Mouse (Mus musculus) intestine, embryonic 14.5 days (tissue): ENCODE data around the gene Atp13a5. TPM values are rescaled to one million over a fixed set of nuclear protein-coding genes. Genes with fewer than 3 reads are reported as not detected.

Source experiments
- ATAC-seq: fragments of 200-750 bp; cut with Nextera tagmentation; replicated peaks from 2 replicates; pipeline ENCODE4 v1.8.0; 2017; ENCODE audit warnings: low read depth, moderate number of reproducible peaks, moderate TSS enrichment, moderate library complexity; ENCODE audit not compliant: low FRiP score, low TSS enrichment
- DNase-seq: peaks from one replicate; pipeline ENCODE4 v3.0.0-alpha.2; 2018; ENCODE audit warnings: low spot score
- H3K27ac ChIP-seq: fragments of 300-500 bp; sonication (generic); 2 replicates; pipeline ENCODE4 v1.5.1; 2014; ENCODE audit warnings: low read depth, mild to moderate bottlenecking, control low read depth
- H3K27me3 ChIP-seq: fragments of 300-500 bp; sonication (generic); replicated peaks from 2 replicates; pipeline ENCODE4 v1.6.1; 2014; ENCODE audit warnings: low read length, control low read depth; ENCODE audit not compliant: control insufficient read depth, insufficient read depth
- H3K36me3 ChIP-seq: fragments of 300-500 bp; sonication (generic); 2 replicates; pipeline ENCODE4 v1.6.1; 2014; ENCODE audit warnings: low read length, control low read depth; ENCODE audit not compliant: control insufficient read depth, insufficient read depth
- H3K4me1 ChIP-seq: fragments of 300-500 bp; sonication (generic); replicated peaks from 2 replicates; pipeline ENCODE4 v1.6.1; 2014; ENCODE audit warnings: low read length, control low read depth, mixed read lengths; ENCODE audit not compliant: control insufficient read depth, insufficient read depth
- H3K4me2 ChIP-seq: fragments of 300-500 bp; sonication (generic); 2 replicates; pipeline ENCODE4 v1.6.1; 2014; ENCODE audit warnings: low read length
- H3K4me3 ChIP-seq: fragments of 300-500 bp; sonication (generic); 2 replicates; pipeline ENCODE4 v1.5.1; 2014; ENCODE audit warnings: low read depth, low read length, control low read depth, mixed read lengths
- H3K9ac ChIP-seq: fragments of 300-500 bp; sonication (generic); 2 replicates; pipeline ENCODE4 v1.6.1; 2014; ENCODE audit warnings: mild to moderate bottlenecking, low read length
- H3K9me3 ChIP-seq: fragments of 300-500 bp; sonication (generic); 2 replicates; pipeline ENCODE4 v1.6.1; 2016; ENCODE audit warnings: low read length, control low read depth; ENCODE audit not compliant: control insufficient read depth
- WGBS: fragments of 180-500 bp; shearing (Covaris S2); extraction: QIAGEN DNeasy Blood & Tissue Kit; methylation state at CpG from one replicate; pipeline ENCODE4 v1.1.7; 2014; 5-methylcytosine and 5-hydroxymethylcytosine counted together
- polyA plus RNA-seq: library from polyadenylated mRNA; unstranded; fragments of >200 nt; fragmentation: Nextera tagmentation; extraction: Ambion mirVana; gene quantifications from 2 replicates; pipeline ENCODE4 v1.2.1, GENCODE M21; 2014

Atp13a5 gene
- 0.08 TPM in 1 of 2 replicates, not detected in the other for polyA plus RNA-seq

DNA sequence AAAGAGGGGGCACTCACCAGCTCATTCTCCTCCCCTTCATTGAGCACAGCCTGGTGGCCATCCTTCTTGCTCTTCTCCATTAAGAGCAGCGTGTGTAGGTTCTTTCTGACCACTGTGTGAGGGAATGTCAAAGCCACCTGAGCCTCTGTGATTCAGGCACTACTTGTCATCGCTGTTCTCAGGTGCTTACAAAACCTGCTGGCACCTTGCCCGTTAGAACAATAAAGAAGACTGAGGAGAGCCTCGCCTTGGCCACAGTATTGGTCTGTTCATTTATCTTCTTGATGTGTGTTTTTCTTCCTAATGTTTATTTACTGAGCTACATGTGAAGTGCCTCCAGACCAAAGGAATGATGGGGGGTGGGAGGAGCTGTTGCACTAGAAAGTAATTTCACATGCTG lies at the start of gene Atp13a5:
TSS of gene Atp13a5 (minus strand) at position 275 of the 400 bp plus-strand sequence.
- Histone ChIP-seq H3K4me3 (no peak within 1 kb of the TSS), H3K36me3 (no peaks in the 10 kb centered on the region), H3K9me3 (no peaks in the 10 kb centered on the region), H3K4me2 (no peak within 1 kb of the TSS), H3K9ac (no peak within 1 kb of the TSS), H3K27ac (no peak within 1 kb of the TSS), H3K27me3 (no peaks in the 10 kb centered on the region), H3K4me1 (no peaks in the 10 kb centered on the region)
- no peak for DNase-seq
- WGBS: 58% methylated on average over 4 of the region's 4 CpGs
- ATAC-seq: no peak

DNA sequence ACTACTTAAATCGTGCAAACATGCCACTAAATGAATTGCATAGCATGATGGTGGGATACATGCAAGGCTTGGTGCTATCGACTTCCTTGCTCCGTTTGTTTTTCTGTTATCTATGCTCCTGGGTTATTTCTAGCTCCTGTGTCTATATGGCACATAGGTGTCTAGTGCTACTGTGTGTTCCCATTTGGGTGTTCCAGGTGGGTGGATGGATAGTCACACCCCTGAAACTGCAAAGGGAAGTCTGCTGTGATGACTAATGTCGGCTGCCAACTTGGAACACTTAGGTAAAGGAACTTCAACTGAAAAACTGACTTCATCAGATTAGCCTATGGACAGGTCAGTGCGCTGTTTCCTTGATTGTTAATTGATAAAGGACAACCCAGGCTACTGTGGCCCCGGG lies 36.3 kb upstream of the Atp13a5 start:
- 87% methylated on average over 6 of the region's 6 CpGs for WGBS
- H3K9ac ChIP-seq: no peak overlapping the region
- H3K27ac ChIP-seq: no peak overlapping the region
- no peaks in the 10 kb centered on the region for H3K9me3 ChIP-seq
- H3K27me3 ChIP-seq: no peaks in the 10 kb centered on the region
- no peak for DNase-seq
- no peak overlapping the region for H3K4me2 ChIP-seq
- H3K36me3 ChIP-seq: no peaks in the 10 kb centered on the region
- H3K4me3 ChIP-seq: no peak overlapping the region
- H3K4me1 ChIP-seq: no peaks in the 10 kb centered on the region
- no peak for ATAC-seq

DNA sequence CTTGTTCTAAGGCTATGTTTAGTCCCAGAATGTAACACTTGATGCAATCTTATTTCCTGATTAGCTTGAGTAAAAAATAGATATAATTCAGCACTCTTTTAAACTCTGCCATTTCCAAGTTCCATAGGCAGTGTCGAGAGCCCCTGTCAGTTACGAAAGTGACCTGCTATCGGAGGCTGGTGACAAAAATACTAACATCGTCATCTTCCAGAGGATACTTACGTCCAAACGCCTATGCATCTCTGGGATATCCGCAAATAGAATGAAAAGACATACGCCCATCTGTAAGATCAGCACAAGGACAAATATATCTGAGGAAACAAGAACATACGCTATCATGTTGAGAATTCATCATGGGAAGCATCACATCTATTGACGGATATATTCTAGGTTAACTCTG lies 28.8 kb upstream of the Atp13a5 start:
- ATAC-seq (no peak), DNase-seq (no peak)
- Histone ChIP-seq H3K9me3 (no peaks in the 10 kb centered on the region), H3K36me3 (no peaks in the 10 kb centered on the region), H3K4me3 (no peak overlapping the region), H3K27ac (no peak overlapping the region), H3K4me2 (no peak overlapping the region), H3K4me1 (no peaks in the 10 kb centered on the region), H3K9ac (no peak overlapping the region), H3K27me3 (no peaks in the 10 kb centered on the region)
- WGBS: 93% methylated on average over 10 of the region's 10 CpGs

DNA sequence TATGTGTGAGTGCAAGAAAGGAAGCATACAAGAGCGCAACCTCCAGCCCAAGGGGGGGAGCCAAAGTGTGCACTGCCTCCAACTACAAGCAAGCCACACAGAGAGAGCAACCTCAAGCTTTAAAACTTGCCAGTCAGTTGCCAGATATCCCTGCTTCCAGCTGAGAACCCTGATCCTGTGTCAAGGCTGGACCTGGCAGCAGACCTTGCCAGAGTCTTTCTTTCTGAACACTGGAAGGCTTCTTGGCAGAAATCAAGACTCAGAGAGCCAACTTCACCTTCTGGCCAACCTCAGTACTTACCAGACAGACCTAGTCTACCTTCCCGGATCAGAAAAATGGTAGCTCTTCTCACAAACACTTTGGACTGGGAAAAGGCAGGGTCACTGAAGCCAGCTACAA lies 20.5 kb upstream of the Atp13a5 start:
- no peaks in the 10 kb centered on the region for H3K36me3 ChIP-seq
- no peaks in the 10 kb centered on the region for H3K9me3 ChIP-seq
- ATAC-seq (no peak), DNase-seq (no peak)
- no peak overlapping the region for H3K27ac ChIP-seq
- H3K4me2 ChIP-seq: no peak overlapping the region
- H3K4me1 ChIP-seq: no peaks in the 10 kb centered on the region
- H3K9ac ChIP-seq: no peak overlapping the region
- no peaks in the 10 kb centered on the region for H3K27me3 ChIP-seq
- H3K4me3 ChIP-seq: no peak overlapping the region
- 88% methylated on average over 2 of the region's 2 CpGs for WGBS

DNA sequence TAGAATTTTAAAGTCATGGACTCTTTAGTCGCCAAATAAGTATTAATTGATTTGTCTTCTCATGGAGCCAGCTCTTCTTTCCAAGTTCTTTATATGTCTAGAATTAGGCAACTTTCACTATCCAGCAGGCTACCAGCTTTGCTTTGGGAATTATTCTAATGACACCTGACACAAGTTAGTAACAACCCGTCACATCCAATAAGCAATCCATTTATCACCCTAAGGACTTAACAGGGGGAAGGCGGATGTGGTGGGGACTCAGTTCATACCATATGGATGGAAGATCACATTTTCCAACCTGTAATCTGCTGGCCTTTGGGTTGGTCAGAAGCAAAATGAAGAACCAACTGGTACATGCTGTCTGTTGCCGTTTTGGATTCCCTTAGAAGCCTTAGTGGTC lies 6.2 kb upstream of the Atp13a5 start:
- no peaks in the 10 kb centered on the region for H3K27me3 ChIP-seq
- ATAC-seq: no peak
- no peak overlapping the region for H3K27ac ChIP-seq
- H3K4me3 ChIP-seq: no peak overlapping the region
- no peak overlapping the region for H3K4me2 ChIP-seq
- WGBS: 74% methylated on average over 4 of the region's 4 CpGs
- no peak for DNase-seq
- no peaks in the 10 kb centered on the region for H3K36me3 ChIP-seq
- no peaks in the 10 kb centered on the region for H3K4me1 ChIP-seq
- H3K9me3 ChIP-seq: no peaks in the 10 kb centered on the region
- H3K9ac ChIP-seq: no peak overlapping the region

DNA sequence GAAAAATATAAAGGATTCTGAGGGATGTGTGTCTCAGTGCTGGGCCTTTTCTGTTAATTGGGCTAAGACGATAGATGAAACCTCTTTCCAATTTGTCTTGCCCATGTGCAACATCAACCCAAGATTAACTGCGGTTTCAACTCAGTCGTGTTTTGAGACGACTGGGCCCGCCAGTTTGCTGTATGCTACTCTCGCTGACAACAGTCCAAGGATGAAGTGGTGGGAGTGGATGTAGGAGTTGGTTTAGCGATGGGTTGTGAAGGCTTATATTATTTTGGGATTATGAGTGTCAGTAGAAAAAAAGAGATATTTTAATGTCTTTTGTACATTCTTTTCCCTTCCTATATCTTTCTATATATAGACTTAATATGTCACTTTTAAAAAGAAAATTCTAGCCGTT lies 3.9 kb downstream of the Atp13a5 start:
- no peaks in the 10 kb centered on the region for H3K4me1 ChIP-seq
- H3K4me2 ChIP-seq: no peak overlapping the region
- no peaks in the 10 kb centered on the region for H3K9me3 ChIP-seq
- H3K36me3 ChIP-seq: no peaks in the 10 kb centered on the region
- WGBS: 86% methylated on average over 8 of the region's 8 CpGs
- ATAC-seq (no peak), DNase-seq (no peak)
- no peak overlapping the region for H3K9ac ChIP-seq
- H3K27me3 ChIP-seq: no peaks in the 10 kb centered on the region
- H3K4me3 ChIP-seq: no peak overlapping the region
- no peak overlapping the region for H3K27ac ChIP-seq

DNA sequence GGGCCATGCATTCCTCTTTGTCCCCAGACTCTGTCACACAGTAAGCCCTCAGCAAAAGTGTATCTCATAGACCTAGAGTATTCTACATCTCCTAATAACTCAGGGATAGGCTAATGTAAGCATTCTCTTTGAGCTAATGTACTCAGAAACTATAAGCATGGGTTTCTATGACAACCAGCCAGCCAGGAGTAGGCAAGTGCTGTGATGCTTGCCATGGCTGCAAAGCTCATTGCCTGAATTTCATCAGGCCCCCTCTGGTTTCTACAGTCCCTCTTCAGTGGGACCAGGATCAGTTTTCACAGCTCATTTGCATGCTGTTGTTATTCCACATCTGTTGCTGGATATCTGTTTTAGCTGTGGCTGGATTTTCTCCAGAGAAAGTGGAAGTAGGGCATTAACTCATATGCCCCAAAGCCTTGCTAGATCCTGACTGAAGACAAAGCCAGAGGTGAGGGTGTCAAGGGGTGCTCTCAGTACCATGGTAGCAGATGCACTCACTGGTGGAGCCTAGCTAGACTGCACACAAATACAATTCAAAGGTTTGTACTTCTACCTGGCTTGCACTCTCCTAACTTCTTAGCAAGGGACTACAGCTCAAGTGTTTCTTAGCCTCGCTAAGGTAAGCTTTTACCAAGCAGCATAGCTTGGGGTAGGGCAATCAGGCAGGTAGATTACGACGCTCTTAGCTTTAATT lies 47.0 kb downstream of the Atp13a5 start:
- Histone ChIP-seq H3K4me2 (no peak overlapping the region), H3K36me3 (no peaks in the 10 kb centered on the region), H3K9ac (no peak overlapping the region), H3K4me1 (no peaks in the 10 kb centered on the region), H3K27ac (no peak overlapping the region), H3K4me3 (no peak overlapping the region), H3K9me3 (no peaks in the 10 kb centered on the region), H3K27me3 (no peaks in the 10 kb centered on the region)
- no peak for ATAC-seq
- 74% methylated on average over 3 of the region's 3 CpGs for WGBS
- DNase-seq: no peak

DNA sequence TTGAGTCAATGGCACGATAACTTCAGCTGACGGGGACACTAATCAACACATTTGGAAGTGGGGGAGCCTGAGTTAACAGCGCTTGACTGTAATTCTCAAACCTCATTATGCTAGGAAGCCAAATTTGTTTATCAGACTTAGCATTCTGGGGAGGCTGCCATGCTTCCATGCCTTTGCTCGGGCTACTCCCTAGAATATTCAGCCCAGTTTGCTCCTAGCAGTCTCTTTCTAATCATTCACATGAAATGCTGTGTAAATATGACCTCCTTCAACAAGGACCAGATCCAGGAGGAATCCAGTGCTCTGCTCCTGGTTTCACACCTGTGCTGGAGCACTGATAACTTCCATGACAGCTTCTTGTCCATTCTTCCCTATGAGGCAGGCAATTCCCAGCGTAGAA lies 47.6 kb downstream of the Atp13a5 start:
- Histone ChIP-seq H3K4me2 (no peak overlapping the region), H3K27ac (no peak overlapping the region), H3K4me1 (no peaks in the 10 kb centered on the region), H3K27me3 (no peaks in the 10 kb centered on the region), H3K4me3 (no peak overlapping the region), H3K36me3 (no peaks in the 10 kb centered on the region), H3K9me3 (no peaks in the 10 kb centered on the region), H3K9ac (no peak overlapping the region)
- 79% methylated on average over 5 of the region's 5 CpGs for WGBS
- ATAC-seq (no peak), DNase-seq (no peak)

DNA sequence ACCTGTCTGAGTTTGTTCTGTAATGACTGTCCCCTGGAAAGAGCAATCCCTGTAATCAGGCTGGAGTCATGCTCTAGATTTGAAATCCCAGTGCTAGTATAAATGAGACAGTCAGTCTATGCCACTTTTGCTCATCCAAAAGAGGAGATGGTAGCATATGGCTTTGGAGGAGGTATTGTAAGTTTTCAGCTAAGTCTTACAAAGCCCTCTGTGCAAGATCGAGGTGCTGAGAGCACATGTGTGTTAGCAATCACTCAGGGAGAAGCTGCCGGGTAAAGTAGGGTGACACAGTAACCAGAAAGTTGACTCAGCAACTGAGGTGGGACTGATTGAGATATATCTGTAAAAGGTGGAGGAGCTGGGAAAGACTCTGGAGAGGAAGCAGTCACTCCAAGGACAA lies 49.3 kb downstream of the Atp13a5 start:
- DNase-seq: no peak
- no peak for ATAC-seq
- H3K9ac ChIP-seq: no peak overlapping the region
- no peak overlapping the region for H3K4me3 ChIP-seq
- 81% methylated on average over 2 of the region's 2 CpGs for WGBS
- H3K9me3 ChIP-seq: no peaks in the 10 kb centered on the region
- H3K36me3 ChIP-seq: no peaks in the 10 kb centered on the region
- no peak overlapping the region for H3K27ac ChIP-seq
- no peaks in the 10 kb centered on the region for H3K27me3 ChIP-seq
- no peaks in the 10 kb centered on the region for H3K4me1 ChIP-seq
- no peak overlapping the region for H3K4me2 ChIP-seq
